ENCODE assay signal across 9 mouse cellular contexts in genomic region chr5:91861440-91862187, GRCm38 (mm10).
DNase-seq lines count a peak whose midpoint lies in the region; ATAC-seq lines count a peak whose summit lies in the region.
"Had no signal": no experiment of that assay in that cellular context is flagged by ENCODE, and none has a peak within 500 bp of the region (broad histone marks: within the 10 kb centered on the region; RNA-seq: fewer than 3 reads in every experiment).

No protein-coding gene starts in this region.

- H3K4me2 ChIP-seq in stomach, embryonic 14.5 days (replicated peaks; ENCODE audit: low read depth, low read length): no peak overlapping the region
- H3K4me2 ChIP-seq: liver, embryonic 15.5 days had no signal

- H3K27me3 ChIP-seq in stomach, embryonic 14.5 days (ENCODE audit: control insufficient read depth, insufficient read depth, low read length): no peaks in the 10 kb centered on the region
- H3K27me3 ChIP-seq: liver, embryonic 15.5 days had no signal

- DNase-seq in adrenal gland, adult 2 months: peak; percentile 7
- no peak for DNase-seq in adrenal gland, postnatal 4 days (ENCODE audit: low spot score in 2 of 2)
- DNase-seq in left cerebral cortex, postnatal 14 days (ENCODE audit: low spot score in 2 of 2): peak; percentile 28 to 38
- DNase-seq in left cerebral cortex, adult 11 months (ENCODE audit: low spot score): no peak
- DNase-seq in MN1 (ENCODE audit: low spot score): peak; percentile 15
- peak; percentile 32 to 52 for DNase-seq in heart, postnatal 10 days
- no peak for DNase-seq in natural killer cell, adult 2 months (ENCODE audit: low spot score in 2 of 2)

- intact Hi-C loops in left cerebral cortex, postnatal 14 days (cut with DNase I): loop anchor here (5.0 kb wide), 2 partner anchors 344 to 394 kb away; partner anchors contain the start of gene Parm1
- intact Hi-C loops in heart, postnatal 10 days (cut with DNase I): loop anchor here (1.0 kb wide), 2 partner anchors 344 to 396 kb away; partner anchors contain the start of gene Parm1

- no peaks in the 10 kb centered on the region for H3K36me3 ChIP-seq in stomach, embryonic 14.5 days (ENCODE audit: control insufficient read depth, insufficient read depth, low read length)
- H3K36me3 ChIP-seq: liver, embryonic 15.5 days had no signal

- H3K9ac ChIP-seq in stomach, embryonic 14.5 days (replicated peaks; ENCODE audit: low read depth, low read length): no peak overlapping the region
- H3K9ac ChIP-seq: liver, embryonic 15.5 days had no signal

- peak; percentile 53; the same call in 1 of the 2 replicates for ATAC-seq in stomach, embryonic 14.5 days (ENCODE audit: insufficient number of reproducible peaks, insufficient read depth, low FRiP score, low read depth)

- no peak overlapping the region for H3K4me3 ChIP-seq in stomach, embryonic 14.5 days (ENCODE audit: low read depth, low read length)
- H3K4me3 ChIP-seq: liver, embryonic 15.5 days had no signal

- WGBS in stomach, embryonic 14.5 days: 70% methylated on average over 11 of the region's 11 CpGs

- no peaks in the 10 kb centered on the region for H3K9me3 ChIP-seq in stomach, embryonic 14.5 days (ENCODE audit: control insufficient read depth, low read depth, low read length)
- H3K9me3 ChIP-seq: liver, embryonic 15.5 days had no signal

- H3K4me1 ChIP-seq in stomach, embryonic 14.5 days (ENCODE audit: control insufficient read depth, insufficient read depth, low read length): no peaks in the 10 kb centered on the region

- no peak overlapping the region for H3K27ac ChIP-seq in stomach, embryonic 14.5 days (ENCODE audit: low read length)
- H3K27ac ChIP-seq: liver, embryonic 15.5 days had no signal

Comparison
In these comparisons a context has a peak if more than half of its experiments do, and no peak if none do; other contexts are left out.
1. DNase-seq: peak in adrenal gland, adult 2 months (single experiment), left cerebral cortex, postnatal 14 days (2 of 2), MN1 (single experiment) and heart, postnatal 10 days (2 of 2); none in adrenal gland, postnatal 4 days (0 of 2), left cerebral cortex, adult 11 months (single experiment) and natural killer cell, adult 2 months (0 of 2).